Mouse (Mus musculus): ENCODE measurements around the gene 4430402I18Rik. TPM values are rescaled to one million over a fixed set of nuclear protein-coding genes. Genes with fewer than 3 reads are reported as not detected.

4430402I18Rik gene
- polyA plus RNA-seq (2012; rRNA removed; ENCODE audit: low replicate concordance) = 3.6 and 10.1 TPM in 2 replicates

GRCm38 (mm10) chr19:28967652-28968051 is at the start of gene 4430402I18Rik:
Gene 4430402I18Rik (minus strand): TSS chr19:28967800.

GRCm38 (mm10) chr19:28990194-28990589 is 22.6 kb upstream of the 4430402I18Rik start, which contains the start of gene Cdc37l1:
Gene Cdc37l1 (plus strand): TSS chr19:28990352.

GRCm38 (mm10) chr19:28963842-28964551 is 3.6 kb downstream of the 4430402I18Rik start, which contains the start of gene Plpp6:
Gene Plpp6 (plus strand): TSS chr19:28963953.

Other genes with a start within 250 kb of the 4430402I18Rik start
- 7.4 and 19.0 TPM in 2 replicates for gene Slc1a1, start 132.8 kb downstream of the 4430402I18Rik start, polyA plus RNA-seq (2012; rRNA removed; ENCODE audit: low replicate concordance)
- 15.0 and 16.2 TPM in 2 replicates for gene Plpp6, start 3.8 kb downstream of the 4430402I18Rik start, polyA plus RNA-seq (2012; rRNA removed; ENCODE audit: low replicate concordance)
- gene Cdc37l1, start 22.6 kb upstream of the 4430402I18Rik start, polyA plus RNA-seq (2012; rRNA removed; ENCODE audit: low replicate concordance) = 12.5 and 24.1 TPM in 2 replicates
- gene Ak3, start 80.2 kb upstream of the 4430402I18Rik start, polyA plus RNA-seq (2012; rRNA removed; ENCODE audit: low replicate concordance) = 129 and 175 TPM in 2 replicates
- gene Rcl1, start 133.6 kb upstream of the 4430402I18Rik start, polyA plus RNA-seq (2012; rRNA removed; ENCODE audit: low replicate concordance) = 25.4 and 37.5 TPM in 2 replicates

All from subcutaneous adipose tissue, adult 2 months (tissue).